Mouse (Mus musculus) forebrain, embryonic 12.5 days (tissue): ENCODE measurements around the gene Prrt1. TPM values are rescaled to one million over a fixed set of nuclear protein-coding genes. Genes with fewer than 3 reads are reported as not detected.

Experiments
- ATAC-seq: fragments of 200-750 bp; cut with Nextera tagmentation; 2 replicates; pipeline ENCODE4 v1.8.0; 2017; ENCODE audit warnings: moderate TSS enrichment; ENCODE audit not compliant: low FRiP score
- H3K27ac ChIP-seq: fragments of 300-500 bp; sonication (generic); 2 replicates; pipeline ENCODE4 v1.5.1; 2016; ENCODE audit warnings: mild to moderate bottlenecking
- H3K27me3 ChIP-seq: fragments of 300-500 bp; sonication (generic); 2 replicates; pipeline ENCODE4 v1.6.1; 2016; ENCODE audit warnings: mild to moderate bottlenecking
- H3K36me3 ChIP-seq: fragments of 300-500 bp; sonication (generic); replicated peaks from 2 replicates; pipeline ENCODE4 v1.6.1; 2016; ENCODE audit warnings: mild to moderate bottlenecking
- H3K4me1 ChIP-seq: fragments of 300-500 bp; sonication (generic); 2 replicates; pipeline ENCODE4 v1.6.1; 2016
- H3K4me2 ChIP-seq: fragments of 300-500 bp; sonication (generic); 2 replicates; pipeline ENCODE4 v1.6.1; 2016; ENCODE audit warnings: mild to moderate bottlenecking, moderate library complexity
- H3K4me3 ChIP-seq: fragments of 300-500 bp; sonication (generic); replicated peaks from 2 replicates; pipeline ENCODE4 v1.5.1; 2016; ENCODE audit warnings: mild to moderate bottlenecking
- H3K9ac ChIP-seq: fragments of 300-500 bp; sonication (generic); 2 replicates; pipeline ENCODE4 v1.6.1; 2016; ENCODE audit warnings: mild to moderate bottlenecking
- H3K9me3 ChIP-seq: fragments of 300-500 bp; sonication (generic); 2 replicates; pipeline ENCODE4 v1.6.1; 2016
- WGBS: fragments of 180-500 bp; shearing (Covaris S2); methylation state at CpG from one replicate; pipeline ENCODE4 v1.1.7; 2016; 5-methylcytosine and 5-hydroxymethylcytosine counted together
- polyA plus RNA-seq: library from polyadenylated mRNA; unstranded; fragments of >200 nt; fragmentation: Nextera tagmentation; extraction: Ambion mirVana; gene quantifications from 2 replicates; pipeline ENCODE4 v1.2.1, GENCODE M21; 2016

Gene Prrt1
- polyA plus RNA-seq, 1 experiment from 2014 or later: 2.9 TPM

DNA sequence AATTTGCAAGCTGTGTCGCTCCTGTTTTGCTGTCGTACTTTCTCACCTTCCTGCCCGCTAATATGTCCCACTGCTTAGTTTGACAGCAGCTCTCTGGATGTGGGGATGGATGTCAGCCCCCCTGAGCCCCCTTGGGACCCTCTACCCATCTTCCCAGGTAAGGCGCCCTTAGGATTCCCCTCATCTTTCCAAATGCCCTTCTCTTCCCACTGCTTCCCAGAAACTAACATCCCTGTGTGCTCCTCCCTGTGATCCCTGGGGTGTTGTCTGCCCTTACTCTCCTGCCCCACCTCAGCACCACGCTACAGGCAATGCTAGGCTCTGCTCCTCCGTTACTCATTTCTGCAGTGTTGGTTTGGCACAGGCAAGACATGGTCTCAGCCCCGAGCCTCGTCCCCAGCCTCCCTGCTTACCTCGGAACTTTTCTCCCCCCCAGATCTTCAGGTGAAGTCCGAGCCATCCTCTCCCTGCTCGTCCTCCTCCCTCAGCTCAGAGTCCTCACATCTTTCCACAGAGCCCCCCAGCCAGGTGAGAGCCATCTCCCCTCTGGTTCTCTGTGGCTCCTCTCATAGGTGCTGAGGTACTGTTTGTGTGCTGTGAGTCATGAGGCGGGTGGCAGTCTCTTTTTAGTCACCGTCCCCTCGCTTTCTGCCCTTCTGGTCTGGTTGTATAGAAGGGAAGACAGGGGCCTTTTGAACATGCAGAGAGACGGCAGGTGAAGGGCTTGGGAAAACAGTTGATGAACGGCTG is 19.0 kb downstream of the Prrt1 start:
- H3K4me2 ChIP-seq: peak overlapping the region; percentile 91
- no peaks in the 10 kb centered on the region for H3K9me3 ChIP-seq
- 85% methylated on average over 16 of the region's 16 CpGs for WGBS
- H3K27ac ChIP-seq: no peak overlapping the region
- H3K4me1 ChIP-seq: peaks cover 32% of the 10 kb centered on the region
- no peak for ATAC-seq
- peaks cover 49% of the 10 kb centered on the region for H3K36me3 ChIP-seq
- peak overlapping the region; percentile 88 for H3K4me3 ChIP-seq
- no peaks in the 10 kb centered on the region for H3K27me3 ChIP-seq
- peak overlapping the region; percentile 89; the same call in 1 of the 2 replicates for H3K9ac ChIP-seq

DNA sequence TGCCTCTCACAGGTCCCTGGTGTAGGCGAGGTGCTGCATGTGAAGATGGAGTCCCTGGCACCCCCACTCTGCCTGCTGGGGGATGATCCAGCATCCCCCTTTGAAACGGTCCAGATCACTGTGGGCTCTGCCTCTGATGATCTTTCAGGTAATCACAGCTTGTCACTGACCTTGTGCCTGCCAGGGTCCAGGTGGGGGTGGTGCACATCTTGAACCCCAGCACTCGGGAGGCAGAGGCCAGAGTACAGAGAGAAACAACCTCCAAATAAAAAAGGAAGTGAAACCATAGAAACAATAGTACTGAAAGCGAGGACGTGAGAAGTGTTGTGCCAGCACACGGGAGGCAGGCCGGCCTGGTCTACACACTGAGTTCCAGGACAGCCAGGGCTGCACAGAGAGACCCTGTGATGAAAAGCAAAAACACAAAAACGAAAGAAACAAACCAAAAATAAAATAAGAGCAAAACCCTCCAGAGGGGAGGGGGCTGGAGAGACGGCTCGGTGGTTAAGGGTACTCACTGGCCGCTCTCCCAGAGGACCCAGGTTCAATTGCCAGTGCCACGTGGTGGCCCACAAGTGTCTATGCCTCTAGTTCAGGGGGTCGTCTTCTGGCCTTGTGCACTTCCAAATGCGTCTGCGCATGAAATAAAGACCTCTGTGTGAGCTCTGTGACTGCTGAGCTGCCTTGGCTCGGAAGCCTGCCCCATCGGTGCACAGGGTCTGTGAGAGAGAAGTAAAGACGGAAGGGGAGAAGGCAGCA is 20.0 kb downstream of the Prrt1 start:
- Histone ChIP-seq H3K27me3 (no peaks in the 10 kb centered on the region), H3K4me1 (peaks cover 32% of the 10 kb centered on the region), H3K9ac (no peak overlapping the region), H3K4me3 (no peak overlapping the region), H3K4me2 (no peak overlapping the region), H3K9me3 (no peaks in the 10 kb centered on the region), H3K36me3 (peaks cover 55% of the 10 kb centered on the region), H3K27ac (no peak overlapping the region)
- ATAC-seq: no peak
- 90% methylated on average over 18 of the region's 18 CpGs for WGBS

DNA sequence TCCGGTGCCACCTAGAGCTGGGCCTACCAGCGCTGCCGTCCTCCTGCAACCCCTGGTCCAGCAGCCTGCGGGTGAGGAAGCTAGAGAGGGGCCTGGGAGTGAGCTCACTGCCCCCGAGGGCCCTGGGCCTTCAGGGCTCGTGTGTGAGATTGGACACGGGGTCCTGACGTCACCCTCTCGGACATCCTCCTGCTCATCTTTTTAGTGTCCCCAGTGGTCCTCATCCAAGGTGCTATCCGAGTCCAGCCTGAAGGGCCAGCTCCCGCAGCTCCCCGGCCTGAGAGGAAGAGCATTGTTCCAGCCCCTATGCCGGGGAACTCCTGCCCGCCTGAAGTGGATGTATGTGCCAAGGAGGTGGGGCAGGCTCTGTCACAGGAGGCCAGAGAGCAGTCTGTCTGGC is 21.4 kb downstream of the Prrt1 start:
- H3K9ac ChIP-seq: no peak overlapping the region
- 94% methylated on average over 14 of the region's 14 CpGs for WGBS
- peaks cover 23% of the 10 kb centered on the region for H3K4me1 ChIP-seq
- no peaks in the 10 kb centered on the region for H3K9me3 ChIP-seq
- H3K4me2 ChIP-seq: no peak overlapping the region
- ATAC-seq: no peak
- no peak overlapping the region for H3K27ac ChIP-seq
- peaks cover 67% of the 10 kb centered on the region for H3K36me3 ChIP-seq
- H3K4me3 ChIP-seq: no peak overlapping the region
- no peaks in the 10 kb centered on the region for H3K27me3 ChIP-seq

DNA sequence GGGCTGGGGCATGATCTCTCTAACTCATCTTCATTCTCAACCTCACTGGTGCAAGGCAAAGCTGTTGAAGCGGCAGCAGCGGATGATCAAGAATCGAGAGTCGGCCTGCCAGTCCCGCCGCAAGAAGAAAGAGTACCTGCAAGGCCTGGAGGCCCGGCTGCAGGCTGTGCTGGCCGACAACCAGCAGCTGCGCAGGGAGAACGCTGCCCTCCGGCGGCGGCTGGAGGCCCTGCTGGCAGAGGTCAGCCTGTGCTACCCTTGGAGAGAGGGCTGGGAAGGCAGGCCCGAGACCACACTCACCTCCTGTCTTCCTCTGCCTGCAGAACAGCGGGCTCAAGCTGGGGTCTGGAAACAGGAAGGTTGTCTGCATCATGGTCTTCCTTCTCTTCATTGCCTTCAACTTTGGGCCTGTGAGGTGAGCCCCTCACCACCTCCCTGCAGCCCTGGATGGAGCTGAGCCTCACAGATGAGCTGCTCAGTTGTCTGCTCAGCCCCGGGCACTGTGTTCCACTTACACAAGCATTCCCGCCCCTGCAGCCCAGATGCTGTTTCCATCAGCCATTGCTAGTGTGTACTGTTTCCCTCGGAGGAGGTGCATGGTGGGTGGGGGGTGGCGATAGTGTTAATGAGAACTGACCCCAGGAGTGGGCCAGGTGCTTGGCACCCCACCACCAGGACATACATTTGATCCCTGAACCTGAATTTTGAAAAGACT is 22.3 kb downstream of the Prrt1 start:
- H3K36me3 ChIP-seq: peaks cover 62% of the 10 kb centered on the region

DNA sequence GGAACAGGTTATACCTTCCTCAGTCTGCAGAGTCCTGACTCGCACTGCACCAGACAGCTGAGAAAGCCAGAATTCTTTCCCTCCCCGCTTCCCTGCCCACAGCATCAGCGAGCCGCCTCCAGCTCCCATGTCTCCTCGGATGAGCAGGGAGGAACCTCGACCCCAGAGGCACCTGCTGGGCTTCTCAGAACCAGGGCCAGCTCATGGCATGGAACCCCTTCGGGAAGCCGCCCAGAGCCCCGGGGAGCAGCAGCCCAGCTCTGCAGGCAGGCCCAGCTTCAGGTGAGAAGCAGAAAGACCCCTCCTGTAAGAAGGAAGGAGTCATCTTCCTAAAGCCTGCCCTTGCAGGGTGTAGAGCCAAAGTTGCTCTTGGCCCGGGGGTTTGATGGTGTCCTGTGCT is 23.2 kb downstream of the Prrt1 start:
- H3K27ac ChIP-seq: no peak overlapping the region
- H3K9me3 ChIP-seq: no peaks in the 10 kb centered on the region
- WGBS: 89% methylated on average over 10 of the region's 10 CpGs
- peaks cover 62% of the 10 kb centered on the region for H3K36me3 ChIP-seq
- H3K9ac ChIP-seq: no peak overlapping the region
- H3K4me3 ChIP-seq: no peak overlapping the region
- ATAC-seq: no peak
- peaks cover 17% of the 10 kb centered on the region for H3K4me1 ChIP-seq
- no peak overlapping the region for H3K4me2 ChIP-seq
- no peaks in the 10 kb centered on the region for H3K27me3 ChIP-seq

More for the DNA sequence above, 22.3 kb downstream of the Prrt1 start:
- ATAC-seq: no peak
- no peaks in the 10 kb centered on the region for H3K27me3 ChIP-seq
- H3K4me2 ChIP-seq: no peak overlapping the region
- no peaks in the 10 kb centered on the region for H3K9me3 ChIP-seq
- H3K9ac ChIP-seq: peak overlapping the region; percentile 12; the same call in 1 of the 2 replicates
- no peak overlapping the region for H3K4me3 ChIP-seq
- no peak overlapping the region for H3K27ac ChIP-seq
- peaks cover 19% of the 10 kb centered on the region for H3K4me1 ChIP-seq
- 49% methylated on average over 19 of the region's 19 CpGs for WGBS

DNA sequence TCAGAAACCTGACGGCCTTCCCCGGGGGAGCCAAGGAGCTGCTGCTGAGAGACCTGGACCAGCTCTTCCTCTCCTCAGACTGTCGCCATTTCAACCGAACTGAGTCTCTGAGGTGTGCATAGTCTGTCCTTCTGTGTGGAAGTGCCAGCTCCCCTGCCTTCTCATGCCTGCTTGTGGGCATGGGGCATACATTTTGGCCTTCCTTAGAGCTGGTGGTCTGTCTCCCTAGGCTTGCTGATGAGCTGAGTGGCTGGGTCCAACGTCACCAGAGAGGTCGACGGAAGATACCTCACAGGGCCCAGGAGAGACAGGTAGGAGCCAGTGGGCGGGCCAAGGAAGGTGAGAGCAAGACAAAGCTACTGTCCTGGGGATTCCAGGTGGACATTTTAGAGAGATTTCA is 23.7 kb downstream of the Prrt1 start:
- WGBS: 94% methylated on average over 8 of the region's 8 CpGs
- Histone ChIP-seq H3K27ac (no peak overlapping the region), H3K4me2 (no peak overlapping the region), H3K27me3 (no peaks in the 10 kb centered on the region), H3K9me3 (no peaks in the 10 kb centered on the region), H3K4me3 (no peak overlapping the region), H3K36me3 (peaks cover 62% of the 10 kb centered on the region), H3K9ac (no peak overlapping the region), H3K4me1 (peaks cover 12% of the 10 kb centered on the region)
- no peak for ATAC-seq

DNA sequence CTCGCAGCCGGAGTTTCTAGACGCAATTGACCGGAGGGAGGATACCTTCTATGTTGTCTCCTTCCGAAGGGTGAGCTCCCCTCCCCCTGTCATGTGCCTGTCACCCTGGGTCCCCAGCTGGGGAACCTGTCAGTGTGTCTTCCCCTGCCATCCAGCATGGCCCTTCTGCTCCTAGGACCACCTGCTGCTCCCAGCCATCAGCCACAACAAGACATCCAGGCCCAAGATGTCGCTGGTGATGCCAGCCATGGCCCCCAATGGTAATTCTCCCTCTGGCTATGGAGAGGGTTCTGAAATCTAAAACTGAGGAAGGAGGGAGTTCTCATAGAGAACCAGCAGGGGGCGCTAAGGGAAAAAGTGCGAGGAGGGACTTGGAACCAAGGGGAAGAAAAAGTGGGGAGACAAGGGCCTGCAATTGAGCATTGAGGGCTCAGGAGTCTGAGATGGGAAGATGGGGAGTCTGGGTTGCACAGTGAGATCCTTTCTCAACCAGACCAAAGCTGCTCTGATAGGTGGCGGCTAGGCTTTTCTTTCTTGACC is 24.5 kb downstream of the Prrt1 start:
- Histone ChIP-seq H3K4me2 (no peak overlapping the region), H3K9me3 (no peaks in the 10 kb centered on the region), H3K27ac (no peak overlapping the region), H3K4me3 (no peak overlapping the region), H3K36me3 (peaks cover 62% of the 10 kb centered on the region), H3K9ac (no peak overlapping the region), H3K4me1 (peaks cover 4% of the 10 kb centered on the region; the same call in 1 of the 2 replicates), H3K27me3 (peaks cover 3% of the 10 kb centered on the region)
- 65% methylated on average over 9 of the region's 9 CpGs for WGBS
- ATAC-seq: no peak

DNA sequence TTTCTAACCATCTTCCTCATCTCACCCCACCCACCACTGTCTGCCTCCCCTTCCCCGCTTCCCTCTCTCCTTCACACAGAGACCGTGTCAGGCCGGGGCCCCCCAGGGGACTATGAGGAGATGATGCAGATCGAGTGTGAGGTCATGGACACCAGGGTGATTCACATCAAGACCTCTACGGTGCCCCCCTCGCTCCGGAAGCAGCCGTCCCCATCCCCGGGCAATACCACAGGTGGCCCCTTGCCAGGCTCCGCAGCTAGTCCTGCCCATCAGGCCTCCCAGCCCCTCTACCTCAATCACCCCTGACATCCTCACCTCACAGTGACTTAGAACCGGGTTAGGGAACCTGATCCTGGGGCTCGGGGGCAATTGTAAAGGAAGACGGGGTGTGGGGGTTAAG is 25.1 kb downstream of the Prrt1 start:
- H3K36me3 ChIP-seq: peaks cover 57% of the 10 kb centered on the region
- 96% methylated on average over 13 of the region's 13 CpGs for WGBS
- ATAC-seq: no peak

DNA sequence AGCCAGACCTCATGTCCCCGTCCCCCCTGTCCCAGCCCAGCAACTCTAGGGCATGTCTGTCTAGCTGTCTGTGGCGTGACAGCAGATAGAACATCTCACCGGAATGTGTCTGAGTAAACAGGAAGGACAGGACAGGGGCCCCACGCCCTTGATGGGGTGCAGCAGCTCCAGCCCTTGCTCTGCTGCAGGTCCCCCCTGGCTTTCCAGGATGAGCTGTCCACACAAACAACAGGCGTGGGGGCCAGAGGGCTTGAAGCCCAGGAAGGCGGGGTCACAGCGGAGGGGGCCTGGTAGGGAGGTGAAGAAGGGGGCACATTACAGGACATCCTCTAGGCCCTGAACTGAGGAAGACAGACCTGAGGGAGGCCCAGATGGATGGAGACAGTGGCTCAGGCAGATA is 25.8 kb downstream of the Prrt1 start:
- Histone ChIP-seq H3K27ac (no peak overlapping the region), H3K27me3 (peaks cover 17% of the 10 kb centered on the region), H3K9ac (no peak overlapping the region), H3K36me3 (peaks cover 49% of the 10 kb centered on the region), H3K4me2 (no peak overlapping the region), H3K4me3 (no peak overlapping the region), H3K9me3 (no peaks in the 10 kb centered on the region), H3K4me1 (peaks cover 4% of the 10 kb centered on the region; the same call in 1 of the 2 replicates)
- 90% methylated on average over 7 of the region's 7 CpGs for WGBS
- ATAC-seq: no peak

More for the DNA sequence above, 25.1 kb downstream of the Prrt1 start:
- Histone ChIP-seq H3K27ac (no peak overlapping the region), H3K4me3 (no peak overlapping the region), H3K27me3 (peaks cover 9% of the 10 kb centered on the region), H3K9ac (no peak overlapping the region), H3K4me1 (peaks cover 4% of the 10 kb centered on the region; the same call in 1 of the 2 replicates), H3K4me2 (no peak overlapping the region), H3K9me3 (no peaks in the 10 kb centered on the region)

DNA sequence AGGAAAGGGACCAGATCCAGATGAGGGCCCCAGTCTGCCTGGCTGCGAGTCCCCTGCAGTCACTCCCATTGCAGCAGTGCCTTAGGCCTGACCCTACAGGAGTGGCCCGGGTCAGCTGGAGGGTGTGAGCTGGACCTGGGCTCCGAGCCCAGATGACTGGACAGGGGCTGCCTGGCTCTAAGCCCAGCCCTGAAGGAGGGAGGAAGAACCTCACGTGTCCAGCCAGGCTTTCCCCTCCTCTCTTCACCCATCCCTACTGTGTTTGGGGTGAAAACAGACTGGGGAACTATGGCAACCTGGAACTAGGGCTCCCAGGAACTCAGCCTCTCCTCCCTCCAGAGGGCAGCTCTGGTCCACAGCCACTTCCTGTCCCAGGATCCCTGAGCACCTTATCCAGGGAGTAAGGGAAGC is 26.3 kb downstream of the Prrt1 start:
- 70% methylated on average over 4 of the region's 4 CpGs for WGBS
- Histone ChIP-seq H3K27me3 (peaks cover 21% of the 10 kb centered on the region), H3K4me1 (peaks cover 4% of the 10 kb centered on the region; the same call in 1 of the 2 replicates), H3K9ac (no peak overlapping the region), H3K27ac (no peak overlapping the region), H3K9me3 (no peaks in the 10 kb centered on the region), H3K4me3 (no peak overlapping the region), H3K36me3 (peaks cover 45% of the 10 kb centered on the region), H3K4me2 (no peak overlapping the region)
- ATAC-seq: no peak

DNA sequence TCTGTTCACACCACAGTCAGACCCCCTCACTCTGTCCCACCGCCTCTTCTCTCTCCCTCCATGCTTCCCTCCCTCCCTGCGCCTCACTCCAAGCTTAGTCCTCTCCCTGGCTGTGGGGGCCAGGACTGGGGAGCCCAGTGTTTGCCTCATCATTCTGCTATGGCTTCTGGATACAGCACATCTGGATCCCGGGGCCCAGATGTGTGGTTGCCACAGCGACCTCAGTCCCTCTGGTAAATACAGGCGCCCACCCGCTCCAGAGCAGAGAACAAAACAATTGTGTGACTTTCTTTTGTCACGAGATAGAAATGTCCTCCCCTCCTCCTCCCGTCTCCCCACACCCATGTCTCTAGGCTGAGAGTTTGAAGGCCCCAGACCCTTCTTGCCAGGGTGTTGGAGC is 27.3 kb downstream of the Prrt1 start:
- H3K27ac ChIP-seq: no peak overlapping the region
- peaks cover 32% of the 10 kb centered on the region for H3K27me3 ChIP-seq
- no peaks in the 10 kb centered on the region for H3K9me3 ChIP-seq
- peaks cover 34% of the 10 kb centered on the region for H3K36me3 ChIP-seq
- no peak overlapping the region for H3K4me2 ChIP-seq
- no peak overlapping the region for H3K4me3 ChIP-seq
- WGBS: 49% methylated on average over 8 of the region's 8 CpGs
- ATAC-seq: no peak
- peaks cover 9% of the 10 kb centered on the region; the same call in 1 of the 2 replicates for H3K4me1 ChIP-seq
- no peak overlapping the region for H3K9ac ChIP-seq

DNA sequence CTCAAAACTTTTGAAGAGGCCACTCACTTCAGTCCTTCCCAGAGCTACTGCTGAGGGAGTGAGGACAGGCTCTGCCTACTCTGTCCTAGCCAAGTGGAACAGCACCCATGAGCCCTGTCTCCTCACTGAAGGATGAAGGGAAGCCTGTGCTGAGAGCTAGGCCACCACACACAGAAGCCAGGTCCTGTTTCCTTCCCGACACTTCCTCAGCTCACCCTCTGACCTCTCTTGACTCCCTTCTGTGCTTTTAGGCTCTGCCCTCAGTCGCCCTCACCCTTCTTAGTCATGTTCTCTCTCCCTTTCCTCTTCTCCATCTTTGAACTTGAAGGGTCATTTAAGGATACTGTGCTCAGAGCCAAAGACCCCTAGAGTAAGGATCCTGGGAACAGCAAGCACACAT is 27.9 kb downstream of the Prrt1 start:
- H3K4me1 ChIP-seq: peaks cover 9% of the 10 kb centered on the region; the same call in 1 of the 2 replicates
- ATAC-seq: no peak
- H3K4me3 ChIP-seq: no peak overlapping the region
- peaks cover 28% of the 10 kb centered on the region for H3K36me3 ChIP-seq
- H3K4me2 ChIP-seq: no peak overlapping the region
- 56% methylated on average over 2 of the region's 2 CpGs for WGBS
- no peak overlapping the region for H3K27ac ChIP-seq
- no peak overlapping the region for H3K9ac ChIP-seq
- H3K9me3 ChIP-seq: no peaks in the 10 kb centered on the region
- H3K27me3 ChIP-seq: peaks cover 32% of the 10 kb centered on the region
